Mouse (Mus musculus): ENCODE data around the gene Pkd1l1.

The Pkd1l1 gene

DNA sequence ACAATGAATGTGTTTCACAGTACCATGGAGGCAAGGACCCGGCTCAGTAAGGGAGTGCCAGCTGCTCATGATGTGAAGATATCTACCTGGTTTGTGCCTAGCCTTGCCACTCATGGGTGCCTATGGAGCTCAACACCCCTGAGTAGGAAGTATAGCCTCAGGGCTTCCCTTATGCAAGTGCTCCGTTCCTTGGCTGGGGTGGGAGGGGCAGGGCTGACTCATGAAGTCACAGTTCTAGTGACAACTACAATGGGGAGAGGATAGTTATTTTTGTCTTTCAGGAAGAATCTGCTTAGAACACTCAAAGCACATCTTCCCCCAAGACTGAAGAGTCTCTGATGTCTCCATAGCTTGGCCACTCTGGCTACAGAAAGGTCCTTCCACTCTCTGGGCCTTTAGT is 125.4 kb downstream of the Pkd1l1 start:
- in situ Hi-C loops (cut with MboI; ENCODE audit: low pct_unique_long_range_greater_than_20kb in 1 of 2, low sequenced_read_pairs in 2 of 2, unreplicated experiment in 1 of 2), result no loop called here

GRCm38 (mm10) chr11:8836176-8836575 is 136.9 kb downstream of the Pkd1l1 start:
- in situ Hi-C loops (cut with MboI; ENCODE audit: low pct_unique_long_range_greater_than_20kb in 1 of 2, low sequenced_read_pairs in 2 of 2, unreplicated experiment in 1 of 2), result no loop called here

GRCm38 (mm10) chr11:8834121-8834520 is 138.9 kb downstream of the Pkd1l1 start:
- in situ Hi-C loops (cut with MboI; ENCODE audit: low pct_unique_long_range_greater_than_20kb in 1 of 2, low sequenced_read_pairs in 2 of 2, unreplicated experiment in 1 of 2), result no loop called here

GRCm38 (mm10) chr11:8830551-8830950 is 142.5 kb downstream of the Pkd1l1 start:
- in situ Hi-C loops (cut with MboI; ENCODE audit: low pct_unique_long_range_greater_than_20kb in 1 of 2, low sequenced_read_pairs in 2 of 2, unreplicated experiment in 1 of 2), result no loop called here

DNA sequence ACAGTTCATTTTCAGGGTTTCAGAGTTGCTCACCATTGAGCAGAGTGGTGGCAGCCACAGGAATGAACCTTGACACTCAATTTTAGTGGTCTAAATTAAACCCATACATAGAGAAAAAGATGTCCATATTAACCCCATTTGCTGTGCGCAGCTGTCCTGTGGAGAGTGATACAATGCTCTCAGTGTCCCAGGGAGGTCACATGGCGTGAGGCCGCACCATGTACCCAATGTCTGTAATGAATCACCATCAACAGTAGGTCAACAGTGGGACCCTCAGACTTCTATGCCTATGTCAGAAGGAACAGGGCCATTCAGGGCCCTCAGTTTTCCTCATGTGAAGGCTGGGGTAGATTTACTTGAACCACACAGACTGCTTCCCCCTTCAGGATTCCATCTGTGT is 143.5 kb downstream of the Pkd1l1 start:
- in situ Hi-C loops (cut with MboI; ENCODE audit: low pct_unique_long_range_greater_than_20kb in 1 of 2, low sequenced_read_pairs in 2 of 2, unreplicated experiment in 1 of 2), result no loop called here

DNA sequence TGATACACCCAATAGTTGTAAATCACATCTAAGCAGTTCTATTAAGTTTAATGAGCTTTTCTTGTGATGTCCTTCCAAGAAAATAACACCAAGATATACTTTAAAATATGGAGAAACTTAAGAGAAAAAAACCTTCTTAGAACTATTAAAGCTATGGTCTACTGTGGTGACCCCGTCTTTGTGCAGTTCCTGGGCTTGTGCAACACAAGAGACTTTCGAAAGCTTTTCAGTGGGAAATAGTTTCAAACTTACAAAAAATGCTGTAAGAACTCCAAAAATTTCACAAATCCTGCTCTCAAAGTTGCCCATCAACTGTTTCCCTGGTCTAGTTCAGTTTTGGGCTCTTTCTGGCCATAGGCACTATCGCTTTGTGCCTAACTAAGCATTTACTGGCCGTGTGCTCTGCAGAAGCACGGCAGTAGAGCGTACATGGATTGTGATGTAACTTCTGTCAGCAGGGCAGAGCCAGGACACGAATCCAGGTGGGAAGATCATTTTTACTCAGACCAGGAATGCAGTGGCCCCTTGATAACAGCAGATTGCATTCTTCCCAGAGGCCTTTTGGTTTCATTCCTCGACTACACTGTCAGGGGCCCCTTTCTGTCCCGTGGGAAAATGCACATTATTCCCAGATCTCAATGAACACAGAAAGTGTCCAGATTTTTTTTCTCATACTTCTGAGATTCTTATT is 144.1 kb downstream of the Pkd1l1 start:
- in situ Hi-C loops (cut with MboI; ENCODE audit: low pct_unique_long_range_greater_than_20kb in 1 of 2, low sequenced_read_pairs in 2 of 2, unreplicated experiment in 1 of 2), result no loop called here

DNA sequence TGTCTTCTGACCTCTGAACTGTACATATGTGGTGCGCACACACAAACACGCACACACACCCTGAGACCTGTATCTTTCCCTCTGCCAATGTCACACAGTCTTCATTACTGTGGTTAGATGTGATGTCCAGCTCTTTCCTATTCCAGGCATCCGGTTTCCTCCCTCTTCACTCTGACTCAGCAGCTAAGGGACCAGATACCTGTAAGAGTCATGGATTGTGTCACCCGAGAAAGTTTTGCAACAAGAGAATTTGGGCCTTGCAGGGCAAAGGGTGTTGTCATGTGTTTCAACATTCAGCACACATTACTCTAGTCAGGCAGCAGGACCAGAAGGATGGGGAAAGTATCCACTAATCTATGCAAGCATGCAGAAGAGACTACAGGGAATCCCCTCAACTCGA is 146.5 kb downstream of the Pkd1l1 start:
- in situ Hi-C loops (cut with MboI; ENCODE audit: low pct_unique_long_range_greater_than_20kb in 1 of 2, low sequenced_read_pairs in 2 of 2, unreplicated experiment in 1 of 2), result no loop called here

- in situ Hi-C loops (cut with MboI; ENCODE audit: low pct_unique_long_range_greater_than_20kb in 1 of 2, low sequenced_read_pairs in 2 of 2, unreplicated experiment in 1 of 2), result no loop called here
These were observed 147.0 kb downstream of the Pkd1l1 start for GRCm38 (mm10) chr11:8826046-8826445.

DNA sequence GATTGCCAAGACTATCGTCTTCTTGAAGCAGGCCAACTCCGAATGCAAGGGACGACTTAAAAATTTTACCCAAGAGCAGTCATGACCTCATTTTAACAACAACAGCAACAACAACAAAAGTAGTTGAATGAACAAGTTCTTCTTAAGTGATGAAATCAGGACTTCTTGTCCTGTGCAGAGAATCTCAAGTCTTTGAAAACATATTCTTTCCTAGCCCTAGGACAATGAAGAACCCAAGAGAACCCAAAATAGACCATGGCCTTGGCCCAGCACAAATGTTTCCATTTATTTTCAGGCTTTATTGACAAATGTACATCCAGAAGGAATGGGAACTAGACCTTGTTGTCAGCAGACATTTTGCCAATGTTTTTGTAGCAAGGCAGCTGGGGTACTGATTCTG is 147.7 kb downstream of the Pkd1l1 start:
- in situ Hi-C loops (cut with MboI; ENCODE audit: low pct_unique_long_range_greater_than_20kb in 1 of 2, low sequenced_read_pairs in 2 of 2, unreplicated experiment in 1 of 2), result no loop called here

DNA sequence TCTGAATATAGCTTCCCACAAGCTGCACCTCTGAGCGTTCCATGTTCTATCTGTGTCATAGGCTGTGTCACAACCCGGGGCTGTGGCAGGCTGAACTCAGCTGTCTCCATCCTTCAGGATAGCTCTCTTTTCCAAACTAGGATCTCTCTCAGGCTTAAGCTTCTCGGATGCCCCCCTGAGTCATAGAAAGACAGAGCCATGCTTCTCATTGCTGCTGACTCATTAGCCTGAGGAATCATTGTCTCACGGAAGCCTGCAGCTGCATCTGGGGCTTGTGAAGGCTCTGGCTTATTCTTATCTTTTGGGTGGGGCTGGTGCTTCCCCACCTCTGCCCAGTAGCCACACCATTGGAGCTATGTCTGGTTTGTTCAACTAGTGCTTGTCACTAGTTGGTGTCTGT is 151.7 kb downstream of the Pkd1l1 start:
- in situ Hi-C loops (cut with MboI; ENCODE audit: low pct_unique_long_range_greater_than_20kb in 1 of 2, low sequenced_read_pairs in 2 of 2, unreplicated experiment in 1 of 2), result no loop called here

DNA sequence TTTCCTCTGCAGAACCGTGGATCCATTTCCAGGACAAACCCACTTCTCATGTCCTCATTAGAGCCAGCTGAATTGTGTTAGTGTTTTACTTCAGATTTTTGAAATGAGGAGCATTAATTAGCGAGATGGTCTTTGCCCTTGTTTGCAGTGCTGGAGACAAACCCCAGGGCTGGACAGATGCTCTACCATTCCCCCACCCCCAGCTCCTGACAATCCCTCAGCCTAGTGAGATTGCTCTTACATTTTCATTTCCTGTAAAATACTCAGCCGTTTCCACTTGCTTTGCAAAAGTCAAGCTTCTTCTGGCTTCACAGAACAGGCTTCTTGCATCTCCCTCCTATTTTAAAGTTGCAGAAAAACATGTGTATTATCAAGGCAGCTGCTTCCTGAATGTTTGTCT is 155.7 kb downstream of the Pkd1l1 start:
- in situ Hi-C loops (cut with MboI; ENCODE audit: low pct_unique_long_range_greater_than_20kb in 1 of 2, low sequenced_read_pairs in 2 of 2, unreplicated experiment in 1 of 2), result no loop called here

GRCm38 (mm10) chr11:8814097-8814790 is 158.8 kb downstream of the Pkd1l1 start:
- in situ Hi-C loops (cut with MboI; ENCODE audit: low pct_unique_long_range_greater_than_20kb in 1 of 2, low sequenced_read_pairs in 2 of 2, unreplicated experiment in 1 of 2), result no loop called here

- in situ Hi-C loops (cut with MboI; ENCODE audit: low pct_unique_long_range_greater_than_20kb in 1 of 2, low sequenced_read_pairs in 2 of 2, unreplicated experiment in 1 of 2), result no loop called here
These were observed 161.5 kb downstream of the Pkd1l1 start for GRCm38 (mm10) chr11:8811506-8812100.

- in situ Hi-C loops (cut with MboI; ENCODE audit: low pct_unique_long_range_greater_than_20kb in 1 of 2, low sequenced_read_pairs in 2 of 2, unreplicated experiment in 1 of 2), result no loop called here
These were observed 163.4 kb downstream of the Pkd1l1 start for GRCm38 (mm10) chr11:8809644-8810043.

DNA sequence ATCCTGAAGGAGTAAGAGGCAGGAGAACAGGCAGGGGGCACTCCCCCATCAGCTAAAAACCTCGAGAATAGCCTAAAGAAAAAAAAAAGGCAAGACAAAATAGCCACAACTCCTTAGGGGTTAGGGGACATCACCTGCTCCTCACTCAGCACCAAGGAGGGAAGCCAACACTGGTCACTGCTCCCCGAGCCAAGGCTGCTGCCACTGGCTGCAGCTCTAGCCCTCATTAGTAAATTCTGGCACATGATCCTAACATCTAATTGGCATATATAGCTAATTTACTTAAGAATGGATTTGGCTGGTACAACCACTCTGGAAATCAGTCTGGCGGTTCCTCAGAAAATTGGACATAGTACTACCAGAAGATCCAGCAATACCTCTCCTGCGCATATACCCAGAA is 166.1 kb downstream of the Pkd1l1 start:
- in situ Hi-C loops (cut with MboI; ENCODE audit: low pct_unique_long_range_greater_than_20kb in 1 of 2, low sequenced_read_pairs in 2 of 2, unreplicated experiment in 1 of 2), result no loop called here

DNA sequence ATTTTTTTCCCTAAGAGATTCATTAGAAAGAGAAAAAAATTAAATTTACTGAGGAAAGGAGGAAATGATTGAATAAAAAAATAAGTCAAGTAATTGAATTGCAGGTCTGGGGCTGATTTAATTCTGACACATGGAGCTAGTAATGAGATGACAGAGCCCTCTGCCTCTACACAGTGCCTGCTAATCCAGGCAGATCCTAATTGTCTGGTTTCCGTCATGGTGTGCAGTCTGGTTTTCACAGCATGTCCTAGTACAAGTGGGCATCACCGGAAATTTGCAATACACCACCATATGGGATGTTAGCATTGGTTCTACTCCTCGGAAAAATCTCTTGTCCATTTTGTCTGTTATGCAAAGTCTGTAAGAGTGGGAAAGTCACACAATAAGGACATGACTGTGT is 168.9 kb downstream of the Pkd1l1 start:
- in situ Hi-C loops (cut with MboI; ENCODE audit: low pct_unique_long_range_greater_than_20kb in 1 of 2, low sequenced_read_pairs in 2 of 2, unreplicated experiment in 1 of 2), result no loop called here

GRCm38 (mm10) chr11:8797486-8797885 is 175.6 kb downstream of the Pkd1l1 start:
- in situ Hi-C loops (cut with MboI; ENCODE audit: low pct_unique_long_range_greater_than_20kb in 1 of 2, low sequenced_read_pairs in 2 of 2, unreplicated experiment in 1 of 2), result no loop called here

- in situ Hi-C loops (cut with MboI; ENCODE audit: low pct_unique_long_range_greater_than_20kb in 1 of 2, low sequenced_read_pairs in 2 of 2, unreplicated experiment in 1 of 2), result no loop called here
These were observed 178.0 kb downstream of the Pkd1l1 start for GRCm38 (mm10) chr11:8795031-8795430.

DNA sequence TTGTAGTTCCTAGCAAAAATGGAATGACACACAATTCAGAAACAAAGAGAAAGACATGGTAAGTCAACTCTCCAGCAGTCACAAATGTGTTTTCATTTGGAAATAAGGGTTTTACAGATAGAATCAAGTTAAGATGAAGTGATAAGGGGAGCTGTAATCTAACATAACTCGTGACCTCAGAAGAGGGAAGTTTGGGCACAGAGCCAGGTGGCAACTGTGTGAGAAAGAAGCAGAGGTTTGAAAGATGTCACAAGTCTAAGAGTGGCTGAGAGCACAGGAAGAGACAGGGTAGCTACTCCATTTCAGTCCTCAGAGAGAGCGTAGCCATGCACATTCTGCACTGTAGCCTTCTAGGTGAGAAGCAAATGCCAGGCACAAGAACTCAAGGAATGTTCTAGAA is 180.9 kb downstream of the Pkd1l1 start:
- in situ Hi-C loops (cut with MboI; ENCODE audit: low pct_unique_long_range_greater_than_20kb in 1 of 2, low sequenced_read_pairs in 2 of 2, unreplicated experiment in 1 of 2), result no loop called here

DNA sequence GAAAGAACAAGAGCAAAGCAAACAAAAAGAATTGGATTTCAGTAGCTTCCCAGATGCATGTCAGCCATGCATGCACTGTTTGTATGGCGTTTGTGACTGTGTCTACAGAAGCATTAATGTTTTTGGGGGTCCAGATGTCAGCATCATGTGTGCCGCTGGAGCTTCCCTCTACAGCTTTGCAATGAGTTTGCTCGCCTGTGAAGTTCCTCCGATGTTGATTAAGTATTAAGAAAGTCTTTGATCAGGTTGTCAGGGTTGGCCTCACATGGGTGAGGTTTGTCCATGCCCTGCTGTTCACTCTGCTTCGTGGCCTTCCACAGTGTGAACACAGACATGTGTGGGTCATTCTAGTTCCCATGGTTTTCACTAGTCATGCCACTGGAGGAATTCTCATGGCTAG is 183.9 kb downstream of the Pkd1l1 start:
- in situ Hi-C loops (cut with MboI; ENCODE audit: low pct_unique_long_range_greater_than_20kb in 1 of 2, low sequenced_read_pairs in 2 of 2, unreplicated experiment in 1 of 2), result no loop called here

Data from mouse embryonic stem cell (cell line).